8 mouse cellular contexts compared by ENCODE assay signal in the genomic region with DNA sequence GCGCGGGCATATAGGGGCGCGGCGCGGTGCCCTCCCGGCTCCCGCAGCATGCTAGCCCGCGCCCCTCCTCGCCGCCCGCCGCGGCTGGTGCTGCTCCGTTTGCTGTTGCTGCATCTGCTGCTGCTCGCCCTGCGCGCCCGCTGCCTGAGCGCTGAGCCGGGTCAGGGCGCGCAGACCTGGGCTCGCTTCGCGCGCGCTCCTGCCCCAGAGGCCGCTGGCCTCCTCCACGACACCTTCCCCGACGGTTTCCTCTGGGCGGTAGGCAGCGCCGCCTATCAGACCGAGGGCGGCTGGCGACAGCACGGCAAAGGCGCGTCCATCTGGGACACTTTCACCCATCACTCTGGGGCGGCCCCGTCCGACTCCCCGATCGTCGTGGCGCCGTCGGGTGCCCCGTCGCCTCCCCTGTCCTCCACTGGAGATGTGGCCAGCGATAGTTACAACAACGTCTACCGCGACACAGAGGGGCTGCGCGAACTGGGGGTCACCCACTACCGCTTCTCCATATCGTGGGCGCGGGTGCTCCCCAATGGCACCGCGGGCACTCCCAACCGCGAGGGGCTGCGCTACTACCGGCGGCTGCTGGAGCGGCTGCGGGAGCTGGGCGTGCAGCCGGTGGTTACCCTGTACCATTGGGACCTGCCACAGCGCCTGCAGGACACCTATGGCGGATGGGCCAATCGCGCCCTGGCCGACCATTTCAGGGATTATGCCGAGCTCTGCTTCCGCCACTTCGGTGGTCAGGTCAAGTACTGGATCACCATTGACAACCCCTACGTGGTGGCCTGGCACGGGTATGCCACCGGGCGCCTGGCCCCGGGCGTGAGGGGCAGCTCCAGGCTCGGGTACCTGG. TPM values are rescaled to one million over a fixed set of nuclear protein-coding genes. Genes with fewer than 3 reads are reported as not detected.
DNase-seq lines count a peak whose midpoint lies in the region; ATAC-seq and TF ChIP-seq lines count a peak whose summit lies in the region.

No protein-coding gene starts in this region.

- ATAC-seq in hindbrain, embryonic 12.5 days (ENCODE audit: low FRiP score), result peak; percentile 76
- no peak for ATAC-seq in limb, embryonic 15.5 days (ENCODE audit: insufficient number of reproducible peaks, low FRiP score, low TSS enrichment, low read depth)
- peak; percentile 85 for ATAC-seq in midbrain, embryonic 16.5 days

- H3K27me3 ChIP-seq in hindbrain, embryonic 12.5 days, result peaks cover 41% of the 10 kb centered on the region
- H3K27me3 ChIP-seq in limb, embryonic 15.5 days, result peaks cover 32% of the 10 kb centered on the region
- peaks cover 7% of the 10 kb centered on the region for H3K27me3 ChIP-seq in midbrain, embryonic 16.5 days (ENCODE audit: control insufficient read depth, insufficient read depth, low read depth, low read length)

- peak overlapping the region; percentile 79 for H3K4me2 ChIP-seq in hindbrain, embryonic 12.5 days (replicated peaks)
- peak overlapping the region; percentile 88 for H3K4me2 ChIP-seq in limb, embryonic 15.5 days
- H3K4me2 ChIP-seq in midbrain, embryonic 16.5 days (ENCODE audit: low read length), result peak overlapping the region; percentile 78

- H3K36me3 ChIP-seq in hindbrain, embryonic 12.5 days, result no peaks in the 10 kb centered on the region
- H3K36me3 ChIP-seq in limb, embryonic 15.5 days, result no peaks in the 10 kb centered on the region
- H3K36me3 ChIP-seq in midbrain, embryonic 16.5 days (ENCODE audit: control insufficient read depth, insufficient read depth, low read length), result no peaks in the 10 kb centered on the region

- 2% methylated on average over 83 of the region's 89 CpGs for WGBS in hindbrain, embryonic 12.5 days
- WGBS in limb, embryonic 15.5 days, result 2% methylated on average over 88 of the region's 89 CpGs
- WGBS in midbrain, embryonic 16.5 days, result 2% methylated on average over 68 of the region's 89 CpGs

- H3K9ac ChIP-seq in hindbrain, embryonic 12.5 days, result peak overlapping the region; percentile 57
- peak overlapping the region; percentile 51; the same call in 1 of the 2 replicates for H3K9ac ChIP-seq in limb, embryonic 15.5 days
- peak overlapping the region; percentile 66 for H3K9ac ChIP-seq in midbrain, embryonic 16.5 days (ENCODE audit: low read depth, low read length)

- TF ChIP-seq CTCF in embryonic fibroblast, embryonic 13.5 days (IDR thresholded peaks at IDR 0.05; ENCODE audit: borderline replicate concordance, insufficient read depth, low read length), result no peak; the same call in 1 of the 2 replicates

- TF ChIP-seq POLR2A in embryonic fibroblast, embryonic 13.5 days (IDR thresholded peaks at IDR 0.05; ENCODE audit: low read depth, low read length), result no peak

- no peak overlapping the region for H3K27ac ChIP-seq in embryonic fibroblast, embryonic 13.5 days (ENCODE audit: insufficient read depth, low read length)
- H3K27ac ChIP-seq in hindbrain, embryonic 12.5 days, result no peak overlapping the region
- no peak overlapping the region for H3K27ac ChIP-seq in limb, embryonic 15.5 days
- H3K27ac ChIP-seq in midbrain, embryonic 16.5 days (ENCODE audit: low read length), result no peak overlapping the region

- H3K9me3 ChIP-seq in hindbrain, embryonic 12.5 days (replicated peaks), result no peaks in the 10 kb centered on the region
- no peaks in the 10 kb centered on the region for H3K9me3 ChIP-seq in limb, embryonic 15.5 days
- H3K9me3 ChIP-seq in midbrain, embryonic 16.5 days (replicated peaks; ENCODE audit: control insufficient read depth, low read length, poor library complexity, severe bottlenecking), result no peaks in the 10 kb centered on the region

- H3K4me3 ChIP-seq in embryonic fibroblast, embryonic 13.5 days (ENCODE audit: insufficient read depth, low read length), result peak overlapping the region; percentile 8; the same call in 1 of the 2 replicates
- H3K4me3 ChIP-seq in hindbrain, embryonic 12.5 days, result peak overlapping the region; percentile 46
- peak overlapping the region; percentile 47 for H3K4me3 ChIP-seq in limb, embryonic 15.5 days
- peak overlapping the region; percentile 61 for H3K4me3 ChIP-seq in midbrain, embryonic 16.5 days (ENCODE audit: low read depth, low read length)

- DNase-seq in ovary, adult 18-20 months (ENCODE audit: low spot score), result peak; percentile 15
- no peak for DNase-seq in ovary, postnatal 10 days (ENCODE audit: low spot score)
- DNase-seq in c-Kit-positive CD71-positive TER-119-positive erythroid progenitor cells, embryonic 14.5 days (ENCODE audit: low spot score), result no peak
- no peak for DNase-seq in spleen, postnatal 14 days (ENCODE audit: low spot score in 2 of 2)

- H3K4me1 ChIP-seq in embryonic fibroblast, embryonic 13.5 days (ENCODE audit: control insufficient read depth, insufficient read depth, low read length), result no peaks in the 10 kb centered on the region
- H3K4me1 ChIP-seq in hindbrain, embryonic 12.5 days, result peaks cover 8% of the 10 kb centered on the region
- peaks cover 17% of the 10 kb centered on the region for H3K4me1 ChIP-seq in limb, embryonic 15.5 days
- peaks cover 3% of the 10 kb centered on the region; the same call in 1 of the 2 replicates for H3K4me1 ChIP-seq in midbrain, embryonic 16.5 days (ENCODE audit: control insufficient read depth, insufficient read depth, low read length)

RNA-seq across cellular contexts. Expression of a gene that starts 0.5 kb away (rescaled TPM):
- not detected in 2 replicates for polyA plus RNA-seq in embryonic fibroblast, embryonic 13.5 days (2011; ENCODE audit: insufficient read length, low read depth, missing spikeins)
- 0.31 TPM in 2 replicates for polyA plus RNA-seq in hindbrain, embryonic 12.5 days (2016; fragmentation: Nextera tagmentation; extraction: Ambion mirVana)
- polyA plus RNA-seq in limb, embryonic 15.5 days (2015; fragmentation: Nextera tagmentation; extraction: Ambion mirVana), result 0.29 and 0.42 TPM in 2 replicates
- polyA plus RNA-seq in midbrain, embryonic 16.5 days (2015; fragmentation: Nextera tagmentation; extraction: Ambion mirVana), result 0.65 and 0.97 TPM in 2 replicates

Comparison
In these comparisons a context has a peak if more than half of its experiments do, and no peak if none do; other contexts are left out.
1. H3K4me3 ChIP-seq: peak in every context shown above with its lines; median percentile 61 in midbrain, embryonic 16.5 days; 47 in limb, embryonic 15.5 days; 46 in hindbrain, embryonic 12.5 days; 8 in embryonic fibroblast, embryonic 13.5 days.